ENCODE assay signal across 19 mouse cellular contexts in genomic region chr9:77160277-77160926, GRCm38 (mm10).
A peak's percentile ranks its signal among the peaks of the same experiment; 100 is the strongest.
DNase-seq lines count a peak whose midpoint lies in the region; ATAC-seq and TF ChIP-seq lines count a peak whose summit lies in the region.
"Had no signal": no experiment of that assay in that cellular context is flagged by ENCODE, and none has a peak within 500 bp of the region (broad histone marks: within the 10 kb centered on the region; RNA-seq: fewer than 3 reads in every experiment).

No protein-coding gene starts in this region.

- no peak overlapping the region for H3K4me3 ChIP-seq in intestine, embryonic 15.5 days (replicated peaks)
- H3K4me3 ChIP-seq in intestine, postnatal 0 days (ENCODE audit: low read depth, low read length) = no peak overlapping the region
- no peak overlapping the region for H3K4me3 ChIP-seq in forebrain, embryonic 10.5 days
- H3K4me3 ChIP-seq: embryonic facial prominence, embryonic 10.5 days; embryonic facial prominence, embryonic 12.5 days; forebrain, embryonic 13.5 days; forebrain, embryonic 15.5 days had no signal

- H3K36me3 ChIP-seq in intestine, embryonic 15.5 days = no peaks in the 10 kb centered on the region
- H3K36me3 ChIP-seq in intestine, postnatal 0 days (ENCODE audit: control insufficient read depth, insufficient read depth) = no peaks in the 10 kb centered on the region
- no peaks in the 10 kb centered on the region for H3K36me3 ChIP-seq in forebrain, embryonic 10.5 days (replicated peaks)
- H3K36me3 ChIP-seq: embryonic facial prominence, embryonic 10.5 days; embryonic facial prominence, embryonic 12.5 days; forebrain, embryonic 15.5 days had no signal

- no peaks in the 10 kb centered on the region for H3K4me1 ChIP-seq in intestine, embryonic 15.5 days (replicated peaks)
- no peaks in the 10 kb centered on the region for H3K4me1 ChIP-seq in intestine, postnatal 0 days (replicated peaks; ENCODE audit: control insufficient read depth, insufficient read depth, low read length)
- no peaks in the 10 kb centered on the region for H3K4me1 ChIP-seq in forebrain, embryonic 10.5 days
- H3K4me1 ChIP-seq: embryonic facial prominence, embryonic 10.5 days; embryonic facial prominence, embryonic 12.5 days; forebrain, embryonic 13.5 days; forebrain, embryonic 15.5 days had no signal

- 61% methylated on average over 4 of the region's 4 CpGs for WGBS in intestine, embryonic 15.5 days
- WGBS in intestine, postnatal 0 days = 35% methylated on average over 4 of the region's 4 CpGs
- WGBS in forebrain, embryonic 10.5 days = 85% methylated on average over 4 of the region's 4 CpGs

- no peak overlapping the region for H3K4me2 ChIP-seq in intestine, embryonic 15.5 days (replicated peaks)
- no peak overlapping the region for H3K4me2 ChIP-seq in intestine, postnatal 0 days (replicated peaks; ENCODE audit: low read depth)
- H3K4me2 ChIP-seq: embryonic facial prominence, embryonic 12.5 days; forebrain, embryonic 13.5 days; forebrain, embryonic 15.5 days had no signal

- no peaks in the 10 kb centered on the region for H3K9me3 ChIP-seq in intestine, embryonic 15.5 days
- no peaks in the 10 kb centered on the region for H3K9me3 ChIP-seq in intestine, postnatal 0 days (ENCODE audit: control insufficient read depth)
- H3K9me3 ChIP-seq in forebrain, embryonic 10.5 days = no peaks in the 10 kb centered on the region
- H3K9me3 ChIP-seq: embryonic facial prominence, embryonic 10.5 days; embryonic facial prominence, embryonic 12.5 days; forebrain, embryonic 13.5 days; forebrain, embryonic 15.5 days had no signal

- DNase-seq in urinary bladder, postnatal 4 days (ENCODE audit: low spot score in 2 of 2) = no peak
- DNase-seq in forebrain, embryonic 10.5 days (ENCODE audit: extremely low spot score, low spot score) = no peak
- DNase-seq in cerebellum, postnatal 4 days (ENCODE audit: low spot score in 2 of 2) = no peak
- DNase-seq: adrenal gland, adult 2 months; adrenal gland, postnatal 10 days; adrenal gland, postnatal 25 days; cerebellum, adult 11 months; cerebellum, adult 18-20 months; cerebellum, adult 8-10 months; cerebellum, adult 9-11 months; cerebellum, postnatal 14 days; cerebellum, postnatal 36 days; forebrain, postnatal 0 days had no signal

- H3K9ac ChIP-seq in intestine, embryonic 15.5 days = no peak overlapping the region
- H3K9ac ChIP-seq in intestine, postnatal 0 days (ENCODE audit: low read depth, low read length) = no peak overlapping the region
- H3K9ac ChIP-seq: embryonic facial prominence, embryonic 12.5 days; forebrain, embryonic 13.5 days; forebrain, embryonic 15.5 days; forebrain, postnatal 0 days had no signal

- no peak overlapping the region for H3K27ac ChIP-seq in intestine, embryonic 15.5 days
- H3K27ac ChIP-seq in intestine, postnatal 0 days (ENCODE audit: low read depth, low read length) = no peak overlapping the region
- H3K27ac ChIP-seq in forebrain, embryonic 10.5 days = no peak overlapping the region
- H3K27ac ChIP-seq: embryonic facial prominence, embryonic 10.5 days; embryonic facial prominence, embryonic 12.5 days; forebrain, embryonic 13.5 days; forebrain, embryonic 15.5 days had no signal

- ATAC-seq in intestine, embryonic 15.5 days = peak; percentile 98
- ATAC-seq in intestine, postnatal 0 days = peak; percentile 96
- ATAC-seq: forebrain, embryonic 13.5 days; forebrain, embryonic 15.5 days; forebrain, postnatal 0 days had no signal

- no peak for TF ChIP-seq CTCF in intestine, postnatal 0 days (IDR thresholded peaks at IDR 0.05; ENCODE audit: low read depth)

- H3K27me3 ChIP-seq in intestine, embryonic 15.5 days (replicated peaks) = no peaks in the 10 kb centered on the region
- no peaks in the 10 kb centered on the region for H3K27me3 ChIP-seq in intestine, postnatal 0 days (replicated peaks; ENCODE audit: control insufficient read depth, insufficient read depth, low read length)
- H3K27me3 ChIP-seq in forebrain, embryonic 10.5 days (ENCODE audit: poor library complexity, severe bottlenecking) = no peaks in the 10 kb centered on the region
- H3K27me3 ChIP-seq: embryonic facial prominence, embryonic 12.5 days; forebrain, embryonic 13.5 days; forebrain, embryonic 15.5 days had no signal
